Mouse (Mus musculus): ENCODE results near the gene Ccni. TPM values are rescaled to one million over a fixed set of nuclear protein-coding genes. Genes with fewer than 3 reads are reported as not detected.
A peak's percentile ranks its signal among the peaks of the same experiment; 100 is the strongest.

Gene Ccni
- polyA plus RNA-seq (2015; fragmentation: Nextera tagmentation; extraction: Ambion mirVana), result 35.5 and 36.7 TPM in 2 replicates

DNA sequence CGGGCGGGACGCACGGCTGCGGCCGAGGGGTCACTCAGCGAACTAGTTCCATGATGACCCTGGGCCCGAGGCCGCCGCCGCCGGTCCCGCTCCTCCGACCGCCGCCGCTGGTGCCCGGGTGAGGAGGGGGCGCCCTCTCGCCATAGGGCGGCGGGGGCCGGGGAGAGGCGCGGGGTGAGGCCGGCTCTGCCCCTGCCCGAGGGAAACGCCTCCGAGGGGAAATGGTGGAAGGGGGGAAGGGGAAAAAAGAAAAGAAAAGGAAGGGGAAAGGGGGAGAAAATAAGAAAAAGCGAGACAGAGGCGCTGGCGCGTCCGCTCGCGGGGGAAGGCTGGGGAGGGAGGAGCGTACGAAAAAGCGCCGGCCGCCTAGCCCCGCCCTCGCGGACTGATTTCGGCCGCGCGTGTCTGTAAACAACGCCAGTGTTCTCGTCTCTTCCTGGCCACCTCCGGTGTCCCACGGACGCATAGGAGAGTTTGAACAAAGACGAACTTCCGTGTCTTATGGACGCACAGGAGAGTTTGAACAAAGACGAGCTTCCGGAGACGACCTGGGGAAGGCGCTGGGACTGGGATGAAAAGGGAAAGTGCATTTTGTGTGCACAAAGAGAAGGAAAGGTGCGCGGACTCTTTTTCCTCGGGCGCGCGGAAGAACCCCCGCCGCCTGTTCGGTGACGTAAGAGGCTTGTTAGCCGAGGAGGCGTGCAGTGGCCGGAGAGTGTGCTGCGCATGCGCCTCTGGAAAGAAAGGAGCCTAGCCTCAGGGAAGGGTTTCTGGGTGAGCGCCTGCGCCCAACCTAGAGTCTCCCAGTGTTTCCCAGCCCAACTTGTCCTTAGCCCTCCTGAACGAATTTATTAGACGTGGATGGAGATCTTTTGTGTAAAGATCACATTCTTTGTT is at the start of gene Ccni, which contains the start of gene 2010109A12Rik:
TSS of gene Ccni (minus strand) at position 387 of the 897 bp plus-strand sequence.
TSS of gene 2010109A12Rik (plus strand) at position 410 of the 897 bp plus-strand sequence.
- H3K4me3 ChIP-seq (replicated peaks), result peak within 1 kb of the TSS; percentile 86
- peak within 1 kb of the TSS; percentile 75 for H3K4me2 ChIP-seq
- peak within 1 kb of the TSS; percentile 94 for H3K27ac ChIP-seq
- H3K9ac ChIP-seq, result peak within 1 kb of the TSS; percentile 96
- H3K4me1 ChIP-seq (replicated peaks), result peaks cover 30% of the 10 kb centered on the region
- ATAC-seq (ENCODE audit: low read depth) (peak; percentile 95), DNase-seq (peak; percentile 90)
- WGBS (ENCODE audit: insufficient replicate concordance), result under 1% methylated on average over 78 of the region's 79 CpGs
- no peaks in the 10 kb centered on the region for H3K9me3 ChIP-seq (replicated peaks)
- peaks cover 9% of the 10 kb centered on the region for H3K36me3 ChIP-seq
- no peaks in the 10 kb centered on the region for H3K27me3 ChIP-seq

DNA sequence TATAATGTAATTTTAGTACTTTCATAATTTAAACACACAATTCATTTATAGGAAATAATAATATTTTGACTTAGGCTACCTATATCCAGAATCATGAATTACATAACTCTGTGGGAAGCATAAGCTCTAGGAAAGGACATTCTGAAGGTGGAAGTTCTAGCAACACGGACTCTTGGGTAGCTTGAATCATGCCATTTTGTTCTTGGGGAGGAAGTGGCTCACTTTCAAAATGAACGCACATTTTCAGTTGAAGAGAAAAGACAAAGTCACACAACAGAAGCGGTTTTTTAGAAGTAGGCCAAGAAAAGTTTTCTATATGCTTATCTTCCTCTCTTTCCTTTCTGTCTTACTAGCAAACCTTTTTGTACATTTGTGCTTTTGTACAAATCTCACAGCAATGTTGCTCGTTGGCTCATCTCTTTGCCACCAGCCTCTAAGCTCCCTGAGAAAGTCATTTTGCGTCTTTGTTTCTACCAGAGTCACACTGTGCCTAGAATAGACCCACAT is 49.5 kb upstream of the Ccni start:
- no peak overlapping the region for H3K9ac ChIP-seq
- H3K4me1 ChIP-seq (replicated peaks), result no peaks in the 10 kb centered on the region
- H3K4me2 ChIP-seq, result no peak overlapping the region
- no peaks in the 10 kb centered on the region for H3K9me3 ChIP-seq (replicated peaks)
- 60% methylated on average over 5 of the region's 5 CpGs for WGBS (ENCODE audit: insufficient replicate concordance)
- H3K27me3 ChIP-seq, result no peaks in the 10 kb centered on the region
- no peak overlapping the region for H3K27ac ChIP-seq
- DNase-seq (no peak), ATAC-seq (ENCODE audit: low read depth) (no peak)
- no peak overlapping the region for H3K4me3 ChIP-seq (replicated peaks)
- no peaks in the 10 kb centered on the region for H3K36me3 ChIP-seq

DNA sequence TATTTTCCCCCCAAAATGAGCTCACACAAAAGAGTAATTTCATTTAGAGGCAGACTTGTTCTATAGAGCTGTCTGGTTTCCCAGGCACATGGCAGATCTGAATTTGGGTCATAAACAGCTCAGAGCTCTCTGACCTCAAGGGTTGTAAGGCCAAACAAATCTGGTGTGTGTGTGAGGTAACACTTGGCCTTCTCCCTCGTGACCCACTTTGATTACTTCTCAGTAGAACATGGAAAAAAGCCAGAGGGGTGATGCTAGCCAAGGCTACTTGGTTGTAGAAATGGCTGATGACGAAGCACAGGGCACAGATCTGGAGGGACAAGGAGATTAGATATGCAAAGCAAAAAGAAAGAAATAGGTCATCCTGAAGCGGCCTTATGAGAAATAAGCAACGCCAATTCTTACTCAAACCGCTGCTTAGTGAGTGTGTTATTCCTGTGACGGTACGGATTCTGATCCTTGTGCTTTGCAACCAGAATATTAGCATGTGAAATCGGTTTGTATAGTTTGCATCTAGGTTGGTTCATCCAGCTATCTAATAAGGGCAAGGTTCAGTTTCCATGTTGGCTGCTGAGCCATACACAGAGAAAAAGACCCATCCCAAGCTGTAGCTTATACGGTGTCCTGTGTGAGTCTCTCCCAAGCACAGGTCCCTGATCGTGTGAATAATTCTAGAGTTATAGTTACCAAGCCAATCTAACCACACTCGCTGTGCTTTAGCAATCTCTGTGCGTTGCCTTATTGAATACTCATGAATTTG is 44.9 kb upstream of the Ccni start:
- WGBS (ENCODE audit: insufficient replicate concordance), result 78% methylated on average over 12 of the region's 12 CpGs
- Histone ChIP-seq H3K4me3 (replicated peaks) (no peak overlapping the region), H3K4me1 (replicated peaks) (no peaks in the 10 kb centered on the region), H3K27ac (no peak overlapping the region), H3K9me3 (replicated peaks) (no peaks in the 10 kb centered on the region), H3K36me3 (no peaks in the 10 kb centered on the region), H3K27me3 (no peaks in the 10 kb centered on the region), H3K9ac (no peak overlapping the region), H3K4me2 (no peak overlapping the region)
- ATAC-seq (ENCODE audit: low read depth), result no peak
- DNase-seq, result no peak

DNA sequence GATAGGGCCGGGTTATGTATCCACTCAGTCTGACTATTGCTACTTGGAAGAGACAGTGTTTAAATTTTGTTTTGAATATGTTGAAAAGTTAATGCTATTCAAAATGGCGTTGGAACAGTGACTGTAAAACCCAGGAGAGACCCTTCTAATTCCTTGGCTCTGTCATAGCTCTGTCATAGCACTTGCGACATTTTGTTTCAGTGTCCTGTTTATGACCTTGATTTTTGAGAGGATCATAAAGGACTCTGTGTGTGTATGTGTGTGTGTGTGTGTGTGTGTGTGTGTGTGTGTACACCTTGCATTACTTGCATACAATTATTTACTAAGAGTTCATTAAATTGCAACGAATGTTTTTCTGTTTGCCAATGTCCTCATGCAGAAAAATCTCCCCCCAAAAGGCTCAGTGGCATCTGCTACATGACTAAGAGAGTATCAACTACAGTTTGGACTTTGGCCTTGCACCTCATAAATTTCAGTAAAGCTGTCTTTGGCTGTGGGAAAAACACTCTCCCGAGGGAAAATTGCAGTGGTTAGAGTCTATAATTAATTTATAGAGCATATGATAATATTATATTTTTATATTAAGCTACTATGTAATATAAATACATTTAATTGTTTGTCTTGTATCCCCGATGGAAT is 43.8 kb upstream of the Ccni start:
- H3K4me1 ChIP-seq (replicated peaks), result no peaks in the 10 kb centered on the region
- WGBS (ENCODE audit: insufficient replicate concordance), result 63% methylated on average over 6 of the region's 6 CpGs
- no peak overlapping the region for H3K4me3 ChIP-seq (replicated peaks)
- no peak overlapping the region for H3K4me2 ChIP-seq
- H3K9ac ChIP-seq, result no peak overlapping the region
- no peaks in the 10 kb centered on the region for H3K9me3 ChIP-seq (replicated peaks)
- no peaks in the 10 kb centered on the region for H3K27me3 ChIP-seq
- ATAC-seq (ENCODE audit: low read depth) (no peak), DNase-seq (no peak)
- no peak overlapping the region for H3K27ac ChIP-seq
- no peaks in the 10 kb centered on the region for H3K36me3 ChIP-seq

GRCm38 (mm10) chr5:93245280-93245679 is 39.0 kb upstream of the Ccni start:
- WGBS (ENCODE audit: insufficient replicate concordance), result 80% methylated on average over 2 of the region's 2 CpGs
- Histone ChIP-seq H3K4me3 (replicated peaks) (no peak overlapping the region), H3K36me3 (no peaks in the 10 kb centered on the region), H3K27me3 (no peaks in the 10 kb centered on the region), H3K4me2 (no peak overlapping the region), H3K4me1 (replicated peaks) (peaks cover 19% of the 10 kb centered on the region), H3K9me3 (replicated peaks) (no peaks in the 10 kb centered on the region), H3K9ac (no peak overlapping the region), H3K27ac (no peak overlapping the region)
- no peak for ATAC-seq (ENCODE audit: low read depth)
- no peak for DNase-seq

- peaks cover 47% of the 10 kb centered on the region for H3K4me1 ChIP-seq (replicated peaks)
- H3K9ac ChIP-seq, result peak overlapping the region; percentile 46
- H3K27me3 ChIP-seq, result no peaks in the 10 kb centered on the region
- ATAC-seq (ENCODE audit: low read depth), result peak; percentile 99
- WGBS (ENCODE audit: insufficient replicate concordance), result 8% methylated on average over 8 of the region's 8 CpGs
- DNase-seq, result peak; percentile 88
- peak overlapping the region; percentile 61 for H3K4me2 ChIP-seq
- H3K9me3 ChIP-seq (replicated peaks), result no peaks in the 10 kb centered on the region
- H3K36me3 ChIP-seq, result no peaks in the 10 kb centered on the region
- peak overlapping the region; percentile 19 for H3K4me3 ChIP-seq (replicated peaks)
- peak overlapping the region; percentile 95 for H3K27ac ChIP-seq
These were observed 33.6 kb upstream of the Ccni start for GRCm38 (mm10) chr5:93239590-93240544.

GRCm38 (mm10) chr5:93236541-93236940 is 30.2 kb upstream of the Ccni start:
- no peaks in the 10 kb centered on the region for H3K9me3 ChIP-seq (replicated peaks)
- no peak overlapping the region for H3K9ac ChIP-seq
- H3K36me3 ChIP-seq, result no peaks in the 10 kb centered on the region
- H3K4me1 ChIP-seq (replicated peaks), result peaks cover 57% of the 10 kb centered on the region
- no peak for ATAC-seq (ENCODE audit: low read depth)
- no peak overlapping the region for H3K4me2 ChIP-seq
- DNase-seq, result no peak
- WGBS (ENCODE audit: insufficient replicate concordance), result 76% methylated on average over 4 of the region's 4 CpGs
- H3K4me3 ChIP-seq (replicated peaks), result no peak overlapping the region
- H3K27me3 ChIP-seq, result no peaks in the 10 kb centered on the region
- H3K27ac ChIP-seq, result no peak overlapping the region

DNA sequence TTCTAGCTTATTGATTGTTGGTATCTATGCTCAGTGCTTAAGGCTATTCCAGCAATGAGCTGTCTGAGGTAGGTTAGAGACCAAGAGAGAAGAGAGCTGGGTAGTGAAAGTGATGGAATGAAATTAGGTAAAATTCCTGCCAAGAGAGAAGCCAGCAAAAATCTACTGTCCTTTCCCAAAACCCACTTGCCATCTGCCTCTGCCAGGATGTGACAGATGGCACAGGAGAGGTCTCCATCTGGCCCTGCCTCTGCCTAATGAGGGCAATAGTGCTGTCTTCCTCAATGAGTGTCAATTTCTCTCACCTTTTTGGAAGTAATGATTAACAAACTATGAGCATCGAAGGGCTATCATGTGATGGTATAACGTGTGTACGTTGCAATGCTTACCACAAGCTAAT is 29.6 kb upstream of the Ccni start:
- Histone ChIP-seq H3K27me3 (no peaks in the 10 kb centered on the region), H3K9me3 (replicated peaks) (no peaks in the 10 kb centered on the region), H3K27ac (no peak overlapping the region; the same call in 1 of the 2 replicates), H3K9ac (no peak overlapping the region), H3K36me3 (no peaks in the 10 kb centered on the region), H3K4me3 (replicated peaks) (no peak overlapping the region), H3K4me2 (no peak overlapping the region), H3K4me1 (replicated peaks) (peaks cover 52% of the 10 kb centered on the region)
- ATAC-seq (ENCODE audit: low read depth) (no peak), DNase-seq (no peak)
- 77% methylated on average over 3 of the region's 3 CpGs for whole genome bisulfite sequencing (ENCODE audit: insufficient replicate concordance)

GRCm38 (mm10) chr5:93234605-93235004 is 28.3 kb upstream of the Ccni start:
- Histone ChIP-seq H3K9ac (no peak overlapping the region), H3K27me3 (no peaks in the 10 kb centered on the region), H3K4me3 (replicated peaks) (no peak overlapping the region), H3K9me3 (replicated peaks) (no peaks in the 10 kb centered on the region), H3K36me3 (no peaks in the 10 kb centered on the region), H3K27ac (no peak overlapping the region), H3K4me1 (replicated peaks) (peaks cover 39% of the 10 kb centered on the region), H3K4me2 (no peak overlapping the region)
- DNase-seq (no peak), ATAC-seq (ENCODE audit: low read depth) (no peak)
- 75% methylated on average over 2 of the region's 2 CpGs for WGBS (ENCODE audit: insufficient replicate concordance)

- 65% methylated on average over 4 of the region's 4 CpGs for WGBS (ENCODE audit: insufficient replicate concordance)
- peaks cover 37% of the 10 kb centered on the region for H3K4me1 ChIP-seq (replicated peaks)
- no peak for ATAC-seq (ENCODE audit: low read depth)
- H3K36me3 ChIP-seq, result no peaks in the 10 kb centered on the region
- no peak overlapping the region for H3K9ac ChIP-seq
- no peak overlapping the region for H3K4me2 ChIP-seq
- H3K9me3 ChIP-seq (replicated peaks), result no peaks in the 10 kb centered on the region
- no peaks in the 10 kb centered on the region for H3K27me3 ChIP-seq
- no peak overlapping the region for H3K27ac ChIP-seq
- H3K4me3 ChIP-seq (replicated peaks), result no peak overlapping the region
- no peak for DNase-seq
These were observed 27.8 kb upstream of the Ccni start for GRCm38 (mm10) chr5:93234130-93234529.
